Mouse (Mus musculus) thymus, adult 2 months (tissue): ENCODE results near the gene Slc35g1. TPM values are rescaled to one million over a fixed set of nuclear protein-coding genes. Genes with fewer than 3 reads are reported as not detected.

Experiments used
- DNase-seq: peaks from one replicate; pipeline ENCODE4 v3.0.0; 2021
- H3K27ac ChIP-seq: fragments of 200-500 bp; 2 replicates; pipeline ENCODE4 v1.5.1; 2012; ENCODE audit warnings: low read length, control low read depth; ENCODE audit not compliant: control insufficient read depth, insufficient read depth
- H3K27me3 ChIP-seq: fragments of 200-500 bp; 2 replicates; pipeline ENCODE4 v1.6.1; 2012; ENCODE audit warnings: mild to moderate bottlenecking, low read length, moderate library complexity, mixed read lengths; ENCODE audit not compliant: control insufficient read depth, insufficient read depth
- H3K36me3 ChIP-seq: fragments of 200-500 bp; 2 replicates; pipeline ENCODE4 v1.6.1; 2012; ENCODE audit warnings: mild to moderate bottlenecking, low read length, moderate library complexity; ENCODE audit not compliant: control insufficient read depth, insufficient read depth
- H3K4me1 ChIP-seq: fragments of 200-500 bp; replicated peaks from 2 replicates; pipeline ENCODE4 v1.6.1; 2012; ENCODE audit warnings: low read length; ENCODE audit not compliant: control insufficient read depth, insufficient read depth
- H3K4me3 ChIP-seq: fragments of 200-500 bp; 2 replicates; pipeline ENCODE4 v1.5.1; 2012; ENCODE audit warnings: mild to moderate bottlenecking, low read length, control low read depth, moderate library complexity; ENCODE audit not compliant: control insufficient read depth, insufficient read depth
- CTCF ChIP-seq: fragments of 200-500 bp; IDR thresholded peaks from 2 replicates; pipeline ENCODE4 v1.5.1; 2012; ENCODE audit warnings: mild to moderate bottlenecking, control low read depth, low read length, moderate library complexity, borderline replicate concordance; ENCODE audit not compliant: control insufficient read depth, poor library complexity, insufficient read depth; ENCODE audit errors: extremely low read depth
- POLR2A ChIP-seq: fragments of 200-500 bp; IDR thresholded peaks from 2 replicates; pipeline ENCODE4 v1.6.1; 2012; ENCODE audit warnings: mild to moderate bottlenecking, low read length, control low read depth, moderate library complexity; ENCODE audit not compliant: control insufficient read depth, poor library complexity, insufficient read depth; ENCODE audit errors: extremely low read depth
- WGBS: fragments of 180-500 bp; shearing (Covaris S2); methylation state at CpG from one replicate; pipeline ENCODE4 v1.1.7; 2018; 5-methylcytosine and 5-hydroxymethylcytosine counted together
- polyA plus RNA-seq: library from polyadenylated mRNA; depleted of rRNA; stranded (reverse); fragments of >200 nt; gene quantifications from 2 replicates; pipeline ENCODE4 v1.2.3, GENCODE M21; 2012

Slc35g1 gene
- polyA plus RNA-seq, 1 experiment, result 5.3 TPM

GRCm38 (mm10) chr19:38354279-38354678, 41.5 kb upstream of the Slc35g1 start:
- 86% methylated on average over 1 of the region's 1 CpGs for WGBS
- TF ChIP-seq POLR2A, result no peak
- no peak for TF ChIP-seq CTCF

GRCm38 (mm10) chr19:38354819-38355360, 40.9 kb upstream of the Slc35g1 start:
- no peak for DNase-seq
- no peaks in the 10 kb centered on the region for H3K4me1 ChIP-seq
- TF ChIP-seq POLR2A, result no peak
- no peak for TF ChIP-seq CTCF
- no peak overlapping the region for H3K4me3 ChIP-seq
- H3K36me3 ChIP-seq, result no peaks in the 10 kb centered on the region
- H3K27ac ChIP-seq, result no peak overlapping the region
- H3K27me3 ChIP-seq, result no peaks in the 10 kb centered on the region
- WGBS, result 73% methylated on average over 10 of the region's 10 CpGs

More at GRCm38 (mm10) chr19:38354279-38354678, 41.5 kb upstream of the Slc35g1 start:
- Histone ChIP-seq H3K27me3 (no peaks in the 10 kb centered on the region), H3K4me3 (no peak overlapping the region), H3K27ac (no peak overlapping the region), H3K4me1 (no peaks in the 10 kb centered on the region), H3K36me3 (no peaks in the 10 kb centered on the region)
- DNase-seq, result no peak

- Histone ChIP-seq H3K27ac (no peak overlapping the region), H3K36me3 (no peaks in the 10 kb centered on the region), H3K27me3 (no peaks in the 10 kb centered on the region), H3K4me1 (no peaks in the 10 kb centered on the region), H3K4me3 (no peak overlapping the region)
- 88% methylated on average over 8 of the region's 8 CpGs for WGBS
- TF ChIP-seq POLR2A, result no peak
- no peak for TF ChIP-seq CTCF
- DNase-seq, result no peak
Measured at GRCm38 (mm10) chr19:38356211-38356828, 39.5 kb upstream of the Slc35g1 start.

- TF ChIP-seq CTCF (no peak), POLR2A (no peak)
- no peaks in the 10 kb centered on the region for H3K36me3 ChIP-seq
- no peak overlapping the region for H3K4me3 ChIP-seq
- no peak for DNase-seq
- H3K27ac ChIP-seq, result no peak overlapping the region
- H3K27me3 ChIP-seq, result no peaks in the 10 kb centered on the region
- no peaks in the 10 kb centered on the region for H3K4me1 ChIP-seq
- WGBS, result 75% methylated on average over 9 of the region's 9 CpGs
Measured at GRCm38 (mm10) chr19:38357956-38358623, 37.7 kb upstream of the Slc35g1 start.

GRCm38 (mm10) chr19:38359287-38359686, 36.5 kb upstream of the Slc35g1 start:
- H3K27ac ChIP-seq, result no peak overlapping the region
- H3K4me3 ChIP-seq, result no peak overlapping the region
- 89% methylated on average over 1 of the region's 1 CpGs for WGBS

GRCm38 (mm10) chr19:38361850-38362249, 33.9 kb upstream of the Slc35g1 start:
- Histone ChIP-seq H3K4me1 (no peaks in the 10 kb centered on the region), H3K4me3 (no peak overlapping the region), H3K27me3 (no peaks in the 10 kb centered on the region), H3K27ac (no peak overlapping the region), H3K36me3 (no peaks in the 10 kb centered on the region)
- no peak for DNase-seq
- WGBS, result 65% methylated on average over 2 of the region's 2 CpGs
- TF ChIP-seq CTCF, result no peak
- TF ChIP-seq POLR2A, result no peak

More at GRCm38 (mm10) chr19:38359287-38359686, 36.5 kb upstream of the Slc35g1 start:
- H3K4me1 ChIP-seq, result no peaks in the 10 kb centered on the region
- H3K36me3 ChIP-seq, result no peaks in the 10 kb centered on the region
- no peak for DNase-seq
- TF ChIP-seq CTCF (no peak), POLR2A (no peak)
- H3K27me3 ChIP-seq, result no peaks in the 10 kb centered on the region

- Histone ChIP-seq H3K4me3 (no peak overlapping the region), H3K27me3 (no peaks in the 10 kb centered on the region), H3K4me1 (no peaks in the 10 kb centered on the region), H3K27ac (no peak overlapping the region), H3K36me3 (no peaks in the 10 kb centered on the region)
- no peak for DNase-seq
- no peak for TF ChIP-seq POLR2A
- TF ChIP-seq CTCF, result no peak
- WGBS, result 84% methylated on average over 1 of the region's 1 CpGs
Measured at GRCm38 (mm10) chr19:38363358-38363757, 32.4 kb upstream of the Slc35g1 start.
